Mouse (Mus musculus): ENCODE data around the gene Pold1.

The Pold1 gene

GRCm38 (mm10) chr7:44548497-44549087 lies at the start of gene Pold1:
Pold1 (minus strand) TSS chr7:44548849.
- DNase-seq (ENCODE audit: low read depth, low spot score), result peak; percentile 98

- no peak for DNase-seq (ENCODE audit: low read depth, low spot score)
Observed at GRCm38 (mm10) chr7:44598336-44598735, 49.7 kb upstream of the Pold1 start.

GRCm38 (mm10) chr7:44597666-44598065 lies 49.0 kb upstream of the Pold1 start:
- no peak for DNase-seq (ENCODE audit: low read depth, low spot score)

- no peak for DNase-seq (ENCODE audit: low read depth, low spot score)
Observed at GRCm38 (mm10) chr7:44596996-44597538, 48.4 kb upstream of the Pold1 start.

- DNase-seq (ENCODE audit: low read depth, low spot score), result no peak
Observed at GRCm38 (mm10) chr7:44596051-44596450, 47.4 kb upstream of the Pold1 start.

GRCm38 (mm10) chr7:44595131-44595561 lies 46.5 kb upstream of the Pold1 start:
- DNase-seq (ENCODE audit: low read depth, low spot score), result no peak

- DNase-seq (ENCODE audit: low read depth, low spot score), result no peak
Observed at GRCm38 (mm10) chr7:44594291-44594690, 45.6 kb upstream of the Pold1 start.

- peak; percentile 84 for DNase-seq (ENCODE audit: low read depth, low spot score)
Observed at GRCm38 (mm10) chr7:44593775-44594174, 45.1 kb upstream of the Pold1 start.

GRCm38 (mm10) chr7:44593051-44593450 lies 44.4 kb upstream of the Pold1 start:
- no peak for DNase-seq (ENCODE audit: low read depth, low spot score)

- DNase-seq (ENCODE audit: low read depth, low spot score), result no peak
Observed at GRCm38 (mm10) chr7:44591348-44592116, 42.9 kb upstream of the Pold1 start.

GRCm38 (mm10) chr7:44590402-44591347 lies 42.0 kb upstream of the Pold1 start, which contains the start of gene Kcnc3:
Kcnc3 (plus strand) TSS chr7:44590664.
- peak; percentile 98 for DNase-seq (ENCODE audit: low read depth, low spot score)

- no peak for DNase-seq (ENCODE audit: low read depth, low spot score)
Observed at GRCm38 (mm10) chr7:44589946-44590345, 41.3 kb upstream of the Pold1 start.

- DNase-seq (ENCODE audit: low read depth, low spot score), result no peak
Observed at GRCm38 (mm10) chr7:44589149-44589548, 40.5 kb upstream of the Pold1 start.

- DNase-seq (ENCODE audit: low read depth, low spot score), result no peak
Observed at GRCm38 (mm10) chr7:44588338-44588737, 39.7 kb upstream of the Pold1 start.

GRCm38 (mm10) chr7:44587676-44588075 lies 39.0 kb upstream of the Pold1 start:
- no peak for DNase-seq (ENCODE audit: low read depth, low spot score)

- peak; percentile 87 for DNase-seq (ENCODE audit: low read depth, low spot score)
Observed at GRCm38 (mm10) chr7:44586930-44587329, 38.3 kb upstream of the Pold1 start.

- peak; percentile 79 for DNase-seq (ENCODE audit: low read depth, low spot score)
Observed at GRCm38 (mm10) chr7:44586518-44586917, 37.9 kb upstream of the Pold1 start.

- no peak for DNase-seq (ENCODE audit: low read depth, low spot score)
Observed at GRCm38 (mm10) chr7:44585606-44586005, 37.0 kb upstream of the Pold1 start.

- DNase-seq (ENCODE audit: low read depth, low spot score), result no peak
Observed at GRCm38 (mm10) chr7:44584921-44585320, 36.3 kb upstream of the Pold1 start.

- DNase-seq (ENCODE audit: low read depth, low spot score), result no peak
Observed at GRCm38 (mm10) chr7:44584265-44584804, 35.7 kb upstream of the Pold1 start.

GRCm38 (mm10) chr7:44583146-44583545 lies 34.5 kb upstream of the Pold1 start:
- DNase-seq (ENCODE audit: low read depth, low spot score), result no peak
